Mouse (Mus musculus) lung, adult 2 months (tissue): ENCODE measurements around the gene Gm12166. TPM values are rescaled to one million over a fixed set of nuclear protein-coding genes. Genes with fewer than 3 reads are reported as not detected.

ENCODE experiments used
- DNase-seq: peaks from one replicate; pipeline ENCODE4 v3.0.0; 2022
- H3K4me1 ChIP-seq: fragments of 200-500 bp; 2 replicates; pipeline ENCODE4 v1.6.1; 2011; ENCODE audit warnings: low read length; ENCODE audit not compliant: control insufficient read depth, insufficient read depth
- H3K4me3 ChIP-seq: fragments of 200-500 bp; replicated peaks from 2 replicates; pipeline ENCODE3; 2011; ENCODE audit warnings: low read depth, mild to moderate bottlenecking, control low read depth, low read length; ENCODE audit errors: extremely low read depth
- CTCF ChIP-seq: fragments of 200-500 bp; IDR thresholded peaks from 2 replicates; pipeline ENCODE4 v1.5.1; 2011; ENCODE audit warnings: mild to moderate bottlenecking, low read length, control low read depth; ENCODE audit not compliant: insufficient read depth
- POLR2A ChIP-seq: fragments of 200-500 bp; IDR thresholded peaks from 2 replicates; pipeline ENCODE4 v1.6.1; 2011; ENCODE audit warnings: low read depth, mild to moderate bottlenecking, control low read depth, low read length, borderline replicate concordance; ENCODE audit errors: extremely low read depth
- WGBS: fragments of 180-500 bp; shearing (Covaris S2); methylation state at CpG from one replicate; pipeline ENCODE4 v1.1.7; 2018; 5-methylcytosine and 5-hydroxymethylcytosine counted together
- polyA plus RNA-seq: library from polyadenylated mRNA; depleted of rRNA; stranded (reverse); fragments of >200 nt; gene quantifications from 2 replicates; pipeline ENCODE4 v1.2.3, GENCODE M21; 2012

Gene Gm12166
- polyA plus RNA-seq, 1 experiment: 19.8 TPM

- TF ChIP-seq CTCF: no peak
- no peak for TF ChIP-seq POLR2A
- Histone ChIP-seq H3K4me1 (peaks cover 29% of the 10 kb centered on the region), H3K4me3 (no peak overlapping the region)
- no peak for DNase-seq
- WGBS: 60% methylated on average over 10 of the region's 10 CpGs
Measured at GRCm38 (mm10) chr11:46085398-46086163, 33.5 kb upstream of the Gm12166 start.

- Histone ChIP-seq H3K4me3 (no peak overlapping the region), H3K4me1 (peaks cover 28% of the 10 kb centered on the region)
- 47% methylated on average over 3 of the region's 3 CpGs for WGBS
- no peak for DNase-seq
- TF ChIP-seq POLR2A: no peak
- TF ChIP-seq CTCF: no peak
Measured at GRCm38 (mm10) chr11:46084568-46084967, 32.4 kb upstream of the Gm12166 start.

- WGBS: 68% methylated on average over 11 of the region's 11 CpGs
Measured at GRCm38 (mm10) chr11:46083835-46084444, 31.8 kb upstream of the Gm12166 start.

GRCm38 (mm10) chr11:46083405-46083804, 31.3 kb upstream of the Gm12166 start:
- WGBS: 27% methylated on average over 3 of the region's 3 CpGs
- H3K4me3 ChIP-seq: no peak overlapping the region
- H3K4me1 ChIP-seq: peaks cover 18% of the 10 kb centered on the region
- DNase-seq: no peak
- TF ChIP-seq CTCF (no peak), POLR2A (no peak)

More at GRCm38 (mm10) chr11:46083835-46084444, 31.8 kb upstream of the Gm12166 start:
- H3K4me1 ChIP-seq: peaks cover 23% of the 10 kb centered on the region
- TF ChIP-seq POLR2A (no peak), CTCF (no peak)
- H3K4me3 ChIP-seq: no peak overlapping the region
- DNase-seq: no peak

- peaks cover 29% of the 10 kb centered on the region for H3K4me1 ChIP-seq
- WGBS: 55% methylated on average over 2 of the region's 2 CpGs
- TF ChIP-seq POLR2A (no peak), CTCF (no peak)
- H3K4me3 ChIP-seq: no peak overlapping the region
- DNase-seq: no peak
Measured at GRCm38 (mm10) chr11:46081075-46081474, 29.0 kb upstream of the Gm12166 start.

- Histone ChIP-seq H3K4me1 (peaks cover 22% of the 10 kb centered on the region), H3K4me3 (no peak overlapping the region)
- 47% methylated on average over 7 of the region's 7 CpGs for WGBS
- DNase-seq: no peak
- TF ChIP-seq POLR2A: no peak
- no peak for TF ChIP-seq CTCF
Measured at GRCm38 (mm10) chr11:46077732-46078375, 25.7 kb upstream of the Gm12166 start.

GRCm38 (mm10) chr11:46077304-46077703, 25.2 kb upstream of the Gm12166 start:
- TF ChIP-seq CTCF (no peak), POLR2A (no peak)
- WGBS: 51% methylated on average over 5 of the region's 5 CpGs
- DNase-seq: no peak
- Histone ChIP-seq H3K4me3 (no peak overlapping the region), H3K4me1 (peaks cover 24% of the 10 kb centered on the region)

- WGBS: 75% methylated on average over 11 of the region's 11 CpGs
- DNase-seq: no peak
- TF ChIP-seq POLR2A (no peak), CTCF (no peak)
- no peak overlapping the region for H3K4me3 ChIP-seq
- H3K4me1 ChIP-seq: peaks cover 24% of the 10 kb centered on the region
Measured at GRCm38 (mm10) chr11:46076442-46077158, 24.5 kb upstream of the Gm12166 start.

GRCm38 (mm10) chr11:46075507-46075906, 23.4 kb upstream of the Gm12166 start:
- H3K4me3 ChIP-seq: no peak overlapping the region
- 84% methylated on average over 3 of the region's 3 CpGs for WGBS
- no peak for DNase-seq
- TF ChIP-seq CTCF (no peak), POLR2A (no peak)
- peaks cover 24% of the 10 kb centered on the region for H3K4me1 ChIP-seq
